Mouse (Mus musculus) monocyte, adult 59 days (primary cell): ENCODE data around the gene Nfkbia. TPM values are rescaled to one million over a fixed set of nuclear protein-coding genes. Genes with fewer than 3 reads are reported as not detected.

Source experiments
- total RNA-seq, 2 experiments: library from RNA; stranded (reverse); gene quantifications; one replicate each; pipeline ENCODE4 v1.2.4; 2023

The Nfkbia gene
- 1,000 to 10,000 TPM; 1,015 to 1,017 TPM for total RNA-seq

DNA sequence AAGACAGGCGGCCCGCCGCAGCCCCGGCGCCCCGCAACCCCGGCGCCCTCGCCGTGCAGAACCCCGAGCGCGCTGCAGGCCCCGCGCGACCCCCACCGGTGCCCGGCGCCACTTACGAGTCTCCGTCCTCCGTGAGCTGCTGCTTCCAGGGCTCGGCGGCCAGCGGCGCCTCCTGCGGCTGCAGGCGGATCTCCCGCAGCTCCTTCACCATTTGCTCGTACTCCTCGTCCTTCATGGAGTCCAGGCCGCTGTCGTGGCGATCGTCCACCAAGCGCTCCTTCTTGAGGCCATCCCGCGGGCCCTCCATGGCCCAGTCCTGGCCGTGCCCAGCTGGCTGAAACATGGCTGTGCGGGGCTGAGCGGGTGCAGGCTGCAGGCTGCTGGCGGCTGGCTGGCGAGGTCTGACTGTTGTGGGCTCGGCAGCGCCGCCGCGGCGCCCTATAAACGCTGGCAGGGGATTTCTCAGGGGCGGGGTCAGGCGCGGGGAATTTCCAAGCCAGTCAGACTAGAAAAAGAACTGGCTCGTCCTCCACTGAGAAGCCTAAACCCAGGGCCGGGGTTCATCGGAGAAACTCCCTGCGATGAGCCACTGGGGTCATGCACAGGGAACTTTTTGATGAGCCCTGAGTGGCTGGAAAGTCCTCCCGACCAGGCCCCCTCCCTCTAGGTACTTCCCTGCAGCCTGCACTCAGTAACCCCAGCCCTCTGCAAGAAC, at the start of gene Nfkbia:
Gene Nfkbia, minus strand, starts transcription at position 464 of the 715 bp plus-strand sequence.

Other genes with a start within 250 kb of the Nfkbia start
- 1 to 10 TPM; 6.9 to 9.0 TPM for gene 1110008L16Rik, start 193.1 kb downstream of the Nfkbia start, total RNA-seq
- gene Ppp2r3c, start 189.6 kb downstream of the Nfkbia start, total RNA-seq = 10 to 100 TPM; 21.5 to 21.6 TPM
- gene Psma6, start 108.4 kb downstream of the Nfkbia start, total RNA-seq = 100 to 1,000 TPM; 101 to 105 TPM
- gene Aldoart2, start 72.6 kb upstream of the Nfkbia start, total RNA-seq = not detected
- not detected for gene Insm2, start 106.8 kb upstream of the Nfkbia start, total RNA-seq